Mouse (Mus musculus) CH12.LX (cell line): Measurements from ENCODE around the gene Ppp1r32. TPM values are rescaled to one million over a fixed set of nuclear protein-coding genes. Genes with fewer than 3 reads are reported as not detected.

Experiments used
- DNase-seq: peaks from one replicate; pipeline ENCODE4 v3.0.0-alpha.2; 2013; ENCODE audit errors: extremely low read depth
- H3K27ac ChIP-seq: 2 replicates; pipeline ENCODE4 v1.5.1; 2012; ENCODE audit warnings: low read depth, mild to moderate bottlenecking, control low read depth, moderate library complexity; ENCODE audit not compliant: insufficient read depth
- H3K27me3 ChIP-seq: replicated peaks from 2 replicates; pipeline ENCODE3; 2012; ENCODE audit warnings: inconsistent platforms
- H3K36me3 ChIP-seq, 2 experiments: replicated peaks in 1 of 2; 2 replicates each; pipeline versions ENCODE3 to v1.6.1; 2012; ENCODE audit warnings: inconsistent platforms in 1 of 2, low read length in 1 of 2, mild to moderate bottlenecking in 1 of 2, mixed read lengths in 1 of 2, moderate library complexity in 1 of 2; ENCODE audit not compliant: control insufficient read depth in 1 of 2, insufficient read depth in 1 of 2
- H3K4me1 ChIP-seq, 2 experiments: 2 replicates each; pipeline ENCODE4 v1.6.1; 2012; ENCODE audit warnings: inconsistent platforms in 1 of 2, moderate library complexity in 1 of 2; ENCODE audit not compliant: insufficient read depth in 2 of 2, control insufficient read depth in 1 of 2
- H3K4me2 ChIP-seq: 2 replicates; pipeline ENCODE4 v1.6.1; 2012; ENCODE audit warnings: low read depth, mild to moderate bottlenecking, control low read depth; ENCODE audit not compliant: poor library complexity, insufficient read depth, severe bottlenecking
- H3K4me3 ChIP-seq, 3 experiments: fragments of 150-350 bp in 1 of 3; sonication (generic) in 1 of 3; replicated peaks in 1 of 3; 2 replicates each; pipeline versions ENCODE3 to v1.5.1; 2011 to 2012; ENCODE audit warnings: low read depth in 2 of 3, low read length in 2 of 3, mild to moderate bottlenecking in 2 of 3, moderate library complexity in 2 of 3, control low read depth in 1 of 3, improper control_type of control experiment in 1 of 3, inconsistent platforms in 1 of 3, mixed read lengths in 1 of 3; ENCODE audit not compliant: poor library complexity in 1 of 3
- H3K79me2 ChIP-seq: replicated peaks from 2 replicates; pipeline ENCODE4 v1.6.1; 2012; ENCODE audit warnings: mild to moderate bottlenecking, moderate library complexity; ENCODE audit not compliant: control insufficient read depth, poor library complexity, insufficient read depth, severe bottlenecking; ENCODE audit errors: extremely low read depth
- H3K9ac ChIP-seq: 2 replicates; pipeline ENCODE4 v1.6.1; 2012; ENCODE audit warnings: low read depth, mild to moderate bottlenecking, control low read depth, moderate library complexity; ENCODE audit not compliant: insufficient read depth
- H3K9me3 ChIP-seq: replicated peaks from 2 replicates; pipeline ENCODE3; 2012; ENCODE audit warnings: low read length, inconsistent platforms, mixed read lengths
- BHLHE40 ChIP-seq: IDR thresholded peaks from 2 replicates; pipeline ENCODE4 v1.6.1; 2011; ENCODE audit warnings: mild to moderate bottlenecking, low read depth, low read length, improper control_type of control experiment
- CHD1 ChIP-seq: IDR thresholded peaks from 2 replicates; pipeline ENCODE4 v1.6.1; 2012; ENCODE audit warnings: low read depth, low read length, improper control_type of control experiment, inconsistent platforms
- CHD2 ChIP-seq: IDR thresholded peaks from 2 replicates; pipeline ENCODE4 v1.6.1; 2011; ENCODE audit warnings: low read length, improper control_type of control experiment
- ETS1 ChIP-seq: conservative IDR thresholded peaks from 2 replicates; pipeline ENCODE4 v1.6.1; 2012; ENCODE audit warnings: low read depth, mild to moderate bottlenecking, inconsistent platforms, low read length, improper control_type of control experiment, moderate library complexity
- GABPA ChIP-seq: IDR thresholded peaks from 2 replicates; pipeline ENCODE4 v1.6.1; 2012; ENCODE audit warnings: low read depth, low read length, improper control_type of control experiment, inconsistent platforms; ENCODE audit not compliant: insufficient replicate concordance
- IRF4 ChIP-seq: IDR thresholded peaks from 2 replicates; pipeline ENCODE4 v1.6.1; 2014; ENCODE audit warnings: low read depth, mild to moderate bottlenecking, inconsistent platforms, low read length, improper control_type of control experiment
- JUN ChIP-seq: IDR thresholded peaks from 2 replicates; pipeline ENCODE4 v1.6.1; 2011; ENCODE audit warnings: low read depth, mild to moderate bottlenecking, low read length, improper control_type of control experiment, moderate library complexity; ENCODE audit not compliant: insufficient read depth
- MAFK ChIP-seq: IDR thresholded peaks from 2 replicates; pipeline ENCODE4 v1.6.1; 2011; ENCODE audit warnings: low read length, improper control_type of control experiment; ENCODE audit not compliant: insufficient replicate concordance
- MAX ChIP-seq: IDR thresholded peaks from 2 replicates; pipeline ENCODE4 v1.6.1; 2011; ENCODE audit warnings: low read length, improper control_type of control experiment
- MEF2A ChIP-seq: IDR thresholded peaks from 2 replicates; pipeline ENCODE4 v1.6.1; 2014; ENCODE audit warnings: low read depth, mild to moderate bottlenecking, inconsistent platforms, low read length, improper control_type of control experiment, borderline replicate concordance
- NELFE ChIP-seq: IDR thresholded peaks from 2 replicates; pipeline ENCODE4 v1.6.1; 2011; ENCODE audit warnings: low read depth, low read length, improper control_type of control experiment
- RAD21 ChIP-seq: IDR thresholded peaks from 2 replicates; pipeline ENCODE4 v1.6.1; 2011; ENCODE audit warnings: low read depth, mild to moderate bottlenecking, low read length, improper control_type of control experiment, moderate library complexity
- RCOR1 ChIP-seq: conservative IDR thresholded peaks from 2 replicates; pipeline ENCODE4 v1.6.1; 2012; ENCODE audit warnings: low read depth, mild to moderate bottlenecking, inconsistent platforms, low read length, improper control_type of control experiment
- SIN3A ChIP-seq: IDR thresholded peaks from 2 replicates; pipeline ENCODE4 v1.6.1; 2012; ENCODE audit warnings: low read length, improper control_type of control experiment, inconsistent platforms
- UBTF ChIP-seq: IDR thresholded peaks from 2 replicates; pipeline ENCODE4 v1.6.1; 2012; ENCODE audit warnings: low read depth, mild to moderate bottlenecking, inconsistent platforms, low read length, improper control_type of control experiment, moderate library complexity
- USF1 ChIP-seq: IDR thresholded peaks from 2 replicates; pipeline ENCODE4 v1.6.1; 2014; ENCODE audit warnings: low read depth, mild to moderate bottlenecking, inconsistent platforms, low read length, improper control_type of control experiment
- ZMIZ1 ChIP-seq: IDR thresholded peaks from 2 replicates; pipeline ENCODE4 v1.6.1; 2012; ENCODE audit warnings: low read depth, mild to moderate bottlenecking, inconsistent platforms, low read length, improper control_type of control experiment
- ZNF384 ChIP-seq: IDR thresholded peaks from 2 replicates; pipeline ENCODE4 v1.6.1; 2012; ENCODE audit warnings: low read depth, low read length, improper control_type of control experiment, inconsistent platforms
- dilution Hi-C: fragments of 300-500 bp; cut with MboI; formaldehyde crosslinking; loops from 2 replicates; pipeline ENCODE4 v1.14.3; 2020; ENCODE audit warnings: low sequenced_read_pairs; ENCODE audit not compliant: extremely low pct_unique_long_range_greater_than_20kb, extremely low pct_ligation_motif_present
- in situ Hi-C: fragments of 300-500 bp; cut with MboI; formaldehyde crosslinking; loops from 3 replicates; pipeline ENCODE4 v1.14.3; 2019; ENCODE audit warnings: low sequenced_read_pairs, low pct_ligation_motif_present, low pct_unique_long_range_greater_than_20kb, mixed read lengths
- polyA plus RNA-seq: library from polyadenylated mRNA; unstranded; fragments of >175 nt; gene quantifications from 2 replicates; pipeline ENCODE4 v1.2.1, GENCODE M21; 2012; ENCODE audit warnings: low read depth; ENCODE audit not compliant: insufficient read length
- total RNA-seq, 2 experiments: library from RNA; depleted of rRNA; stranded (reverse); fragments of 300-350 nt in 1 of 2; fragments of >200 nt in 1 of 2; gene quantifications; 2 replicates each; pipeline ENCODE4 v1.2.3; 2012 to 2014

The Ppp1r32 gene
- total and polyA plus RNA-seq, 3 experiments, result 0.49 TPM; not detected in 2

GRCm38 (mm10) chr19:10472958-10473357 lies 9.8 kb downstream of the Ppp1r32 start:
- Histone ChIP-seq H3K27ac (no peak overlapping the region), H3K27me3 (peaks cover 11% of the 10 kb centered on the region), H3K4me2 (no peak overlapping the region), H3K9me3 (no peaks in the 10 kb centered on the region), H3K36me3 (no peaks in the 10 kb centered on the region), H3K9ac (no peak overlapping the region), H3K79me2 (no peaks in the 10 kb centered on the region), H3K4me1 (peaks cover 3 to 10% of the 10 kb centered on the region in 2 experiments; a peak in 2 of 4 replicates), H3K4me3 (no peak overlapping the region)
- dilution Hi-C loops (no loop called here), in situ Hi-C loops (no loop called here)
- no peak for DNase-seq
- TF ChIP-seq CHD1, result no peak
- no peak for TF ChIP-seq ZMIZ1
- TF ChIP-seq IRF4, result no peak

- Histone ChIP-seq H3K4me1 (peaks cover 3 to 10% of the 10 kb centered on the region in 2 experiments; a peak in 2 of 4 replicates), H3K9ac (no peak overlapping the region), H3K9me3 (no peaks in the 10 kb centered on the region), H3K36me3 (no peaks in the 10 kb centered on the region), H3K4me3 (no peak overlapping the region), H3K27me3 (peaks cover 39% of the 10 kb centered on the region), H3K79me2 (no peaks in the 10 kb centered on the region), H3K4me2 (no peak overlapping the region), H3K27ac (no peak overlapping the region)
- DNase-seq, result no peak
- no peak for TF ChIP-seq UBTF
- TF ChIP-seq SIN3A, result 0 out of 2 replicates have a peak, but pooled peaks have one; percentile 29
- TF ChIP-seq MAX, result peak; percentile 55; the same call in 1 of the 2 replicates
- TF ChIP-seq BHLHE40, result peak; percentile 80
- TF ChIP-seq ETS1, result peak; percentile 82
- peak; percentile 7; the same call in 1 of the 2 replicates for TF ChIP-seq USF1
- TF ChIP-seq MEF2A, result no peak
- TF ChIP-seq RAD21, result no peak
- no peak for TF ChIP-seq NELFE
- dilution Hi-C loops, result no loop called here
- in situ Hi-C loops, result no loop called here
Measured at GRCm38 (mm10) chr19:10469171-10469658, 13.5 kb downstream of the Ppp1r32 start.

DNA sequence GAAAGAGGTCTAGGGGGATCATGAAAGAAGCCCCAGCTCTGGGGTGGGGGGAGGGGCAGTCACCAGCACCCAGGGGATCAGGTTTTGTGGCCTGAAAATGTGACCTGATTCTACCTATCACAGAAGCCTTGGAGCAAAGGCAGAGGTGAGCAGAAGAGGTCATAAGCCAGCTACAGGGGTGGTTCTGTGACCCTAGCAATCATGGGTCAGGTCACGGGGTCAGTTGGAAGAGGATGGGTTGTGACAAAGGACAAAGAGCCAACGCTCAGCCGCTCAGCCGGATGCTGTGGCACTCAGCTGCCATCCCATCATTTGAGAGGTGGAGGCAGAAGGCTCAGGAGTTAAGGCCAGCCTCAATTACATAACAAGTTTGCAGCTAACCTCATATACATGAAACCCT lies 18.3 kb downstream of the Ppp1r32 start:
- dilution Hi-C loops (no loop called here), in situ Hi-C loops (no loop called here)
- H3K9ac ChIP-seq, result no peak overlapping the region
- H3K9me3 ChIP-seq, result no peaks in the 10 kb centered on the region
- H3K27me3 ChIP-seq, result peaks cover 73% of the 10 kb centered on the region
- no peak overlapping the region for H3K27ac ChIP-seq
- H3K4me2 ChIP-seq, result no peak overlapping the region
- peaks cover 2 to 7% of the 10 kb centered on the region in 2 experiments; a peak in 2 of 4 replicates for H3K4me1 ChIP-seq
- no peaks in the 10 kb centered on the region for H3K36me3 ChIP-seq
- TF ChIP-seq IRF4 (no peak), GABPA (no peak), ZMIZ1 (no peak), ZNF384 (no peak), RCOR1 (no peak), CHD2 (no peak), NELFE (no peak), JUN (no peak), MAFK (no peak)
- no peak for DNase-seq
- H3K79me2 ChIP-seq, result no peaks in the 10 kb centered on the region
- no peak overlapping the region for H3K4me3 ChIP-seq
